Mouse (Mus musculus) hindbrain, embryonic 11.5 days (tissue): ENCODE results near the gene Unc5c. TPM values are rescaled to one million over a fixed set of nuclear protein-coding genes. Genes with fewer than 3 reads are reported as not detected.

Experiments
- ATAC-seq: fragments of 200-750 bp; cut with Nextera tagmentation; 2 replicates; pipeline ENCODE4 v1.8.0; 2017; ENCODE audit warnings: mild to moderate bottlenecking, moderate TSS enrichment, moderate library complexity; ENCODE audit not compliant: low FRiP score
- DNase-seq: peaks from one replicate; pipeline ENCODE4 v3.0.0-alpha.2; 2015; ENCODE audit warnings: low spot score
- H3K27ac ChIP-seq: fragments of 300-500 bp; sonication (generic); 2 replicates; pipeline ENCODE4 v1.5.1; 2014; ENCODE audit warnings: mild to moderate bottlenecking, low read depth, low read length
- H3K27me3 ChIP-seq: fragments of 300-500 bp; sonication (generic); 2 replicates; pipeline ENCODE4 v1.6.1; 2014; ENCODE audit warnings: mild to moderate bottlenecking, low read length, moderate library complexity, mixed read lengths; ENCODE audit not compliant: control insufficient read depth, insufficient read depth
- H3K36me3 ChIP-seq: fragments of 300-500 bp; sonication (generic); 2 replicates; pipeline ENCODE4 v1.6.1; 2014; ENCODE audit warnings: mild to moderate bottlenecking, low read length, moderate library complexity, mixed read lengths; ENCODE audit not compliant: control insufficient read depth, insufficient read depth
- H3K4me1 ChIP-seq: fragments of 300-500 bp; sonication (generic); replicated peaks from 2 replicates; pipeline ENCODE4 v1.6.1; 2014; ENCODE audit warnings: low read length, mixed read lengths; ENCODE audit not compliant: control insufficient read depth, insufficient read depth
- H3K4me2 ChIP-seq: fragments of 300-500 bp; sonication (generic); replicated peaks from 2 replicates; pipeline ENCODE4 v1.6.1; 2014; ENCODE audit warnings: mild to moderate bottlenecking, low read depth, low read length
- H3K4me3 ChIP-seq: fragments of 300-500 bp; sonication (generic); 2 replicates; pipeline ENCODE4 v1.5.1; 2014; ENCODE audit warnings: low read depth, low read length
- H3K9ac ChIP-seq: fragments of 300-500 bp; sonication (generic); 2 replicates; pipeline ENCODE4 v1.6.1; 2014; ENCODE audit warnings: low read depth, low read length
- H3K9me3 ChIP-seq: fragments of 300-500 bp; sonication (generic); 2 replicates; pipeline ENCODE4 v1.6.1; 2016; ENCODE audit warnings: low read length; ENCODE audit not compliant: control insufficient read depth
- WGBS: fragments of 180-500 bp; shearing (Covaris S2); extraction: QIAGEN DNeasy Blood & Tissue Kit; methylation state at CpG from one replicate; pipeline ENCODE4 v1.1.7; 2014; 5-methylcytosine and 5-hydroxymethylcytosine counted together
- polyA plus RNA-seq: library from polyadenylated mRNA; unstranded; fragments of >200 nt; fragmentation: Nextera tagmentation; extraction: Ambion mirVana; gene quantifications from 2 replicates; pipeline ENCODE4 v1.2.1, GENCODE M21; 2014

Unc5c gene
- polyA plus RNA-seq, 1 experiment from 2014 or later, result 19.5 TPM

DNA sequence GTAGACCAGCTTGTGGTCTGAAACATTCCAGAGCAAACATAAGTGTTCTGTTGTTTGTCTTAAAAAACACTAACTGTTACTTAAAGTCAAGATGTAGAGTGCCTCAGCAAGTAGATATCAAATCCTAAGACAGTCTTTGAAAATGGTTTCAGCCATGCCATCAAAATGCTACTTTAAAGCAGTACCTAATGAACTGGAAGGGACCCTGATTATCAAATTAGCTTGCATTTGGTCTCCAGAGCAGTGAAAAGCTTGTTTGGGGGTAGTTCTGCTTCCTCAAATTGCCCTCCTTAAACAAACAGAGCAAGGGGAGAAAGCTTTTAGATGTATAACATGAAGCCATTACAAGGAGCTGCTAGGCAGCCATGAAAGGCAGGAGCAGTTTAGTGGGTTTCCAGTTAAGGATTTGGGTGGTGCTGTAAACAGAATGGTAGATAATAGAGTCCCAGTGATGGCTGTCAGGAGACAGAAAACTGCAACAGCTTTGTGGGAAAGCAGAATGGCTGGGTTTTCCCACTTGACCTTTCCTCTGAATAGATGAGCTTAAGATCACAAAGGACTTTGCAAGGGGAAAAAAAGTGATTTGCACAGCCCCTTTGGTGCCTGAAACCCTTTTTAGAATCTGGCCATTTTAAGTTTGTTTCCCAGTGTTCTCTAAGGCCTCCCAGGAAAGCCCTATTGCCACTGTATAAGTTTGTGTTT is 116.3 kb downstream of the Unc5c start:
- no peak overlapping the region for H3K4me3 ChIP-seq
- no peak overlapping the region for H3K27ac ChIP-seq
- peaks cover 20% of the 10 kb centered on the region for H3K27me3 ChIP-seq
- ATAC-seq (peak; percentile 85), DNase-seq (peak; percentile 50)
- no peaks in the 10 kb centered on the region for H3K36me3 ChIP-seq
- no peaks in the 10 kb centered on the region for H3K4me1 ChIP-seq
- no peak overlapping the region for H3K9ac ChIP-seq
- no peak overlapping the region for H3K4me2 ChIP-seq
- H3K9me3 ChIP-seq, result no peaks in the 10 kb centered on the region

GRCm38 (mm10) chr3:141581892-141582214 is 116.8 kb downstream of the Unc5c start:
- Histone ChIP-seq H3K9me3 (no peaks in the 10 kb centered on the region), H3K4me1 (no peaks in the 10 kb centered on the region), H3K4me3 (no peak overlapping the region), H3K36me3 (no peaks in the 10 kb centered on the region), H3K27ac (no peak overlapping the region), H3K27me3 (peaks cover 23% of the 10 kb centered on the region), H3K4me2 (no peak overlapping the region), H3K9ac (no peak overlapping the region)
- ATAC-seq, result no peak
- no peak for DNase-seq

- H3K4me3 ChIP-seq, result no peak overlapping the region
These were observed 118.2 kb downstream of the Unc5c start for GRCm38 (mm10) chr3:141583180-141583579.

DNA sequence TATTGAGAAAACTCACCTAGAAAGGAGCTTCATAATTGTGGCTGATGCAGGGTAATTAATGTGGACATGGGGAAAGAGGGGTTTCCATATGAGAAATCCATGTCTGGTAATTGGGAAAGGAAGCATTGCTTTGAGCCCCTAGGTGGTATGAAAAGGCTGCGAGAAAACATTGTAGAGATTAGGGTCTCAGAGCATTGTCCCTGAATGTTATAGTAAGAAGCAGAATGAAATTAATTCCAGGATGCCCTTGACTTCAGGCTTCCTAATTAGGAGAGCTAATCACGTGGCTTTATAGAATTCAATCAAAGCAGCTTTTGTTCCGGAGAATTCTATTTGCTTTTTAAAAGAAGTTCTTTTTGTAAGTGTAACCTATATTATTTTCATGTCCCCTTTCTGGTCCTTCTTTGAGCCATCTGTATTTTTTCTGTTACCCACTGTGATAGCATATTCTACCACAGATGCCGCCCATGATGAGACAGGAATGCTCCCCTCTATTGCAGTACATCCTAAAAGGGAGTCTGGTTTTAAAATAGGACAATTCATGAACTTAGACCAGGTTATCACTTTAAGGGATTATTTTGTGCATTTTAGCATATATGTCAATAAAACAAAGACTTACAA is 124.5 kb downstream of the Unc5c start:
- DNase-seq, result no peak
- 77% methylated on average over 4 of the region's 4 CpGs for WGBS
- H3K4me3 ChIP-seq, result no peak overlapping the region
- H3K27me3 ChIP-seq, result peaks cover 23% of the 10 kb centered on the region
- no peak overlapping the region for H3K4me2 ChIP-seq
- no peaks in the 10 kb centered on the region for H3K4me1 ChIP-seq
- H3K9me3 ChIP-seq, result no peaks in the 10 kb centered on the region
- no peaks in the 10 kb centered on the region for H3K36me3 ChIP-seq
- H3K27ac ChIP-seq, result no peak overlapping the region
- no peak for ATAC-seq
- no peak overlapping the region for H3K9ac ChIP-seq

More at GRCm38 (mm10) chr3:141583180-141583579, 118.2 kb downstream of the Unc5c start:
- Histone ChIP-seq H3K4me1 (no peaks in the 10 kb centered on the region), H3K27me3 (peaks cover 27% of the 10 kb centered on the region), H3K36me3 (no peaks in the 10 kb centered on the region), H3K4me2 (no peak overlapping the region), H3K27ac (no peak overlapping the region), H3K9me3 (no peaks in the 10 kb centered on the region), H3K9ac (no peak overlapping the region)
- ATAC-seq (no peak), DNase-seq (no peak)
- WGBS, result 92% methylated on average over 1 of the region's 1 CpGs

DNA sequence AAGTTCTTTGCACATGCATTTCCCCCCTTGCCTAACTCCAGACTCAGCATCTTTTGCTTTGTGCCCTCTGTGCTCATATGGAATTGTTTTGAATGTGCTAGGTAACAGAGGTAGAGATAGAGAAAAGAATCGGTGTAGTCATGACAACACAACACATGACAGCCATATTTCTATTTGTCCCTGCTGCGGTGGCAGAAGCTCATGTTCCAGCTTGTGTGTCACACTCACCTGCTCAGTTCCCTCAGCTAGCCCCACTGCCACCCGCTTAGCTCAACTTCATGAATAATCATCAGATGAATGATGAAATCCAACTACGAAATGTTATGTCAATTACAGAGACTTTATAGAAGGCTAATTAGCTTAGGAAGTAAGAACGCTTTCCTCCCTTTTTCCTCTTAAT is 128.2 kb downstream of the Unc5c start:
- WGBS, result 81% methylated on average over 5 of the region's 5 CpGs
- Histone ChIP-seq H3K4me2 (no peak overlapping the region), H3K9me3 (no peaks in the 10 kb centered on the region), H3K4me1 (no peaks in the 10 kb centered on the region), H3K36me3 (no peaks in the 10 kb centered on the region), H3K4me3 (no peak overlapping the region), H3K27ac (no peak overlapping the region), H3K27me3 (peaks cover 5% of the 10 kb centered on the region; the same call in 1 of the 2 replicates), H3K9ac (no peak overlapping the region)
- DNase-seq, result no peak
- no peak for ATAC-seq

DNA sequence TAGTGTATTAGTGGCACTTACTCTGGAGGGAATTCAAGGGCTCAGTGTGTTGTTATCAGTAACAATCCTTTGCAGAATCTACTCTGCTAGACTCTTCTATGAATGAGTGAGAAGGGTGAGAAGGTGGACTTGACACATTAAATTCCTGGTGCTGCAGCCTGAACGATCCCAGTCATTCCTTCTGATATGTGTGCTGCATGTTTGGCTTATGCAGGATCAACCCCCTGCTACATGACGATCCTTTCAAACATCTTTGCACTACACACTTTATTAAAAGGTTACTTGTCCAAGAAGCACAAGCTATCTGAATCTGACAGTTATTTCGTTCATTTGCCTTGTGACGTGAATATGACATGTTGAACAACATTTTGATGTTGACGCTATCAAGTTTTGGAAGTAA is 129.1 kb downstream of the Unc5c start:
- Histone ChIP-seq H3K27ac (no peak overlapping the region), H3K9ac (no peak overlapping the region)
- WGBS, result 89% methylated on average over 5 of the region's 5 CpGs

GRCm38 (mm10) chr3:141595073-141595472 is 130.1 kb downstream of the Unc5c start:
- H3K36me3 ChIP-seq, result no peaks in the 10 kb centered on the region
- no peak overlapping the region for H3K4me3 ChIP-seq
- no peak overlapping the region for H3K4me2 ChIP-seq
- ATAC-seq (no peak), DNase-seq (no peak)
- H3K9me3 ChIP-seq, result no peaks in the 10 kb centered on the region
- WGBS, result 27% methylated on average over 3 of the region's 3 CpGs
- no peak overlapping the region for H3K9ac ChIP-seq
- H3K27ac ChIP-seq, result no peak overlapping the region
- peaks cover 3% of the 10 kb centered on the region; the same call in 1 of the 2 replicates for H3K27me3 ChIP-seq
- H3K4me1 ChIP-seq, result no peaks in the 10 kb centered on the region

More for the DNA sequence above, 129.1 kb downstream of the Unc5c start:
- no peak for ATAC-seq
- Histone ChIP-seq H3K27me3 (peaks cover 3% of the 10 kb centered on the region; the same call in 1 of the 2 replicates), H3K4me2 (no peak overlapping the region), H3K36me3 (no peaks in the 10 kb centered on the region), H3K9me3 (no peaks in the 10 kb centered on the region), H3K4me3 (no peak overlapping the region), H3K4me1 (no peaks in the 10 kb centered on the region)
- no peak for DNase-seq

DNA sequence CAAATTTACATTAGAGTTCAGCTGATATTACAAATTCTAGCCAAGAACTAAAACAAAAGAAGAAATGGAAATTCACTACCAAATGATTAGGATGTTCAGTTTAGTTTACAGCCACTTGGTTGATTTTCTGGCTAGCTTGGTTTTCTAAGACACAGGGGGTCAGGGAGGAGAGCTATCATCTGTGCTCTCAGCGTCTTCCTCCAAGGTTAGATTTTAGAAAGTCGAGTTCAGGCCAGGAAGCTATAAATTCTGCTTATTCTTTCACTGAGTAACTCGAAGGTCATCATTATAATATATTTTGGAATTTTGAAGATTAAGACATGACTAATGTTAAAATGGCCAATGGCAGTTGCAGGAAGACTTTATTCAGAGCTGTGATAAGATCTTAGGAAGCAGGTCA is 131.4 kb downstream of the Unc5c start:
- Histone ChIP-seq H3K4me1 (0 out of 2 replicates have a peak, but pooled peaks cover 2% of the 10 kb centered on the region), H3K4me3 (no peak overlapping the region), H3K36me3 (no peaks in the 10 kb centered on the region), H3K27ac (no peak overlapping the region), H3K27me3 (peaks cover 3% of the 10 kb centered on the region; the same call in 1 of the 2 replicates), H3K9ac (no peak overlapping the region), H3K4me2 (no peak overlapping the region), H3K9me3 (no peaks in the 10 kb centered on the region)
- DNase-seq (no peak), ATAC-seq (no peak)
- 64% methylated on average over 3 of the region's 3 CpGs for WGBS

- H3K4me3 ChIP-seq, result no peak overlapping the region
- ATAC-seq (no peak), DNase-seq (no peak)
- H3K9ac ChIP-seq, result no peak overlapping the region
- H3K4me1 ChIP-seq, result 0 out of 2 replicates have a peak, but pooled peaks cover 2% of the 10 kb centered on the region
- H3K4me2 ChIP-seq, result no peak overlapping the region
- no peaks in the 10 kb centered on the region for H3K9me3 ChIP-seq
- H3K27ac ChIP-seq, result no peak overlapping the region
- H3K27me3 ChIP-seq, result peaks cover 3% of the 10 kb centered on the region; the same call in 1 of the 2 replicates
- 68% methylated on average over 1 of the region's 1 CpGs for WGBS
- no peaks in the 10 kb centered on the region for H3K36me3 ChIP-seq
These were observed 131.9 kb downstream of the Unc5c start for GRCm38 (mm10) chr3:141596881-141597280.
